Mouse (Mus musculus) ES-E14 (cell line): Measurements from ENCODE around the gene Ccdc194.

Experiments used
- CHD2 ChIP-seq: IDR thresholded peaks from 2 replicates; pipeline ENCODE4 v1.6.1; 2014; ENCODE audit warnings: mild to moderate bottlenecking, low read depth, low read length, inconsistent platforms
- HCFC1 ChIP-seq: IDR thresholded peaks from 2 replicates; pipeline ENCODE4 v1.6.1; 2012; ENCODE audit warnings: low read length, inconsistent platforms, borderline replicate concordance; ENCODE audit not compliant: insufficient read depth
- MAFK ChIP-seq: IDR thresholded peaks from 2 replicates; pipeline ENCODE4 v1.6.1; 2014; ENCODE audit warnings: mild to moderate bottlenecking, low read depth, low read length, inconsistent platforms; ENCODE audit not compliant: insufficient read depth
- ZC3H11A ChIP-seq: IDR thresholded peaks from 2 replicates; pipeline ENCODE4 v1.6.1; 2012; ENCODE audit warnings: low read depth, mild to moderate bottlenecking, inconsistent platforms, low read length, borderline replicate concordance
- ZNF384 ChIP-seq: IDR thresholded peaks from 2 replicates; pipeline ENCODE4 v1.6.1; 2012; ENCODE audit warnings: low read depth, low read length, inconsistent platforms

DNA sequence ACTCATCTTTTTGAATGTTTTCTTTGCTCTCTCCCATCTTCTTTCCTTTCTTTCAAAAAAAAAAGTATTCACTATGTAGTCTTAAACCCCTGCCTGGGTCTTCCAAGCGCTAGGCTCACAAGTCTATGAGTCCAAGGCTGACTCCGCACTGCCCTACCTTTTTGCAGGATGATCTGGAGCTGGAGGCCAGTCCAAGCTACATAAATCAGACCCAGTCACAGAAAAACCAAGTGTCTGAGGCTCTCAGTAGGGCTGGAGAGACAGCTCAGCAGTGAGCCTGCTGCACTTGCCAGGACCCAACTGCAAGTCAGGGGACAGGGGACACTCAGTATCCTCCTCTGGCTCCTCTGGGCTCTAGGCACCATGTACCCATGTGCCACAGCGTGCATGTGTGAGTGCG is 21.2 kb downstream of the Ccdc194 start:
- TF ChIP-seq MAFK, result no peak
- no peak for TF ChIP-seq ZNF384
- TF ChIP-seq ZC3H11A, result no peak
- no peak for TF ChIP-seq CHD2
- no peak for TF ChIP-seq HCFC1
